Mouse (Mus musculus) hematopoietic stem cell, adult 5-6 weeks (primary cell): ENCODE data around the gene Dnajc16. TPM values are rescaled to one million over a fixed set of nuclear protein-coding genes. Genes with fewer than 3 reads are reported as not detected.

ENCODE experiments used
- ATAC-seq, 2 experiments: fragments of 125-278 bp in 1 of 2; replicated peaks in 1 of 2; 2 replicates each; pipeline ENCODE4 v1.8.0; 2016 to 2017; ENCODE audit warnings: inconsistent platforms in 2 of 2, mild to moderate bottlenecking in 2 of 2, moderate number of reproducible peaks in 2 of 2, low read depth in 1 of 2, moderate TSS enrichment in 1 of 2; ENCODE audit not compliant: low FRiP score in 2 of 2, poor library complexity in 2 of 2, severe bottlenecking in 2 of 2, insufficient read depth in 1 of 2, low TSS enrichment in 1 of 2
- total RNA-seq: library from RNA; stranded (forward); fragments of 172-1452, 232-1000 nt; gene quantifications from 2 replicates; pipeline ENCODE4 v1.2.3, GENCODE M21; 2017

The Dnajc16 gene
- total RNA-seq, 1 experiment from 2014 or later, result 10.3 TPM

DNA sequence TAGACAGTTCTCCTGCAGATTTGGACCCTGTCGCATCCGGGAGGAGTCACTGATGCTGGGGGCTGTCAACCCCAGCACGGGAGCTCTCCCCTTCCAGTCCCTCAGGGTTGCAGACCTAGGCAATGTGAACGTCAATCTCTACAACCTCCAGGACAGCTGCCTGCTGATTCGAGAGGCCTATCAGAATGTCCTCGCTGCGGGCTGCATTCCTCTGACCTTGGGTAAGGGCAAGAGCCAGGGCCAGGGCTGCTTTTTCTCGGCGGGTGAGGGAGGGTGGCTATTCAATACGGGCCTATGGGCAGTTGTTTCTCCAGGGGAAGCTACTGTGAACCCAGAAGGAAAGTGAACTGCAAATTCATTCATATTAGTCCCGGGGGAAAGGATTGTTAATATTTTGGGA lies 41.2 kb downstream of the Dnajc16 start:
- no peak for ATAC-seq

DNA sequence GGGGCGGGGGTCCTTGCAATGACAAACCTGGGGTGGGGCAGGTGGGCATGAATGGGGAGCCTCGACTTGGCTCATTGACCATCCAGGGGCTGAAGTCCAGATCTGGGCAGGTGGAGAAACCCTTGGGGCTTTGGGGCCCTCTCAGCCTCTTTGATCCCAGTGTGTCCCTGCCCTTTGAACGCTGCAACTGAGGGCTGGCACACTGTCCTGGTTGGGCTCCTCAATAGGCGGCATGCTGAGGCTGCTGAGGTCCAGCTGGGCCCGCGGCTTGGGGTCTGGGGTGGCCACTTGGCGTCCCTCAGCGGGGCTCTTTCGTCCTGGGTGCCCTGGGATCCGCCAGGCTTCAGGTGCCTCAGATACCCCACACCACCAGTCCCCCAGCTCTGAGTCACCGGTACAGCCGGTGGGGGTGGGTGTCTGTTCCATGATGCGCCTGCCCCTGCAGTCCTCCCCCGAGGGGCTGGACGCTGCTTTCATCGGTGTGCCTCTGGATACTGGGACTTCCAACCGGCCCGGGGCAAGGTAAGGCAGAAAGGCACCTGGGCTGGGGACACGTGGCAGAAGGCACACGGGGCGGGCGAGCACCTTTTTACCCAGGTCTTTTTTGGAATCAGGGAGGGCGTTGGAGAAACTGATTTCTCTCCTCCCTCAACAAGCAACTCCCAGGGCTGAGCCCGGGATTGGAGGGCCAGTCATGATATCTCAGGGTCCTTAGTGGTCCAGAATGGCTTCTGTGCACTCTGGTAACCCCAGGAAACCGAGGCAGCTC lies 44.0 kb downstream of the Dnajc16 start, which contains the start of gene Agmat:
Gene Agmat, plus strand, starts transcription at position 95 of the 769 bp plus-strand sequence.
- no peak for ATAC-seq

DNA sequence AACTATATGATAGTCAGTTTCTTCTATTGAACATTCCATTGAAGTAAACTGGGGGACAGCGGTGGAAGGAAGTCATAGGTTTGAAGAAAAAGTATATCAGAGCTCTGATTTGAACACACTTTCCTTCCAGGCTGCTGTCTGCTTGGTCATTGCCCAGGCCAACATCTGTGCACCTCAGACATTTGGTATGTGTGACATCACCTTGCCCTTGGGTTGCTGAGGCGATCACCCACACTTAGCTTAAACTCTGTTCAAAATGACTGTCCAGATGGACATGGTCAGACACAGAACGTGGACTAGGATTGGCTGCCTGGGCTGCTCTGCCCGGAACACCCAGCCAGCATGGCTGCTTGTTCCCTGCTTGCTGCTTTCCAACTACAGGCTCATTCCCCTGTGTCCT lies 48.4 kb downstream of the Dnajc16 start:
- no peak for ATAC-seq

DNA sequence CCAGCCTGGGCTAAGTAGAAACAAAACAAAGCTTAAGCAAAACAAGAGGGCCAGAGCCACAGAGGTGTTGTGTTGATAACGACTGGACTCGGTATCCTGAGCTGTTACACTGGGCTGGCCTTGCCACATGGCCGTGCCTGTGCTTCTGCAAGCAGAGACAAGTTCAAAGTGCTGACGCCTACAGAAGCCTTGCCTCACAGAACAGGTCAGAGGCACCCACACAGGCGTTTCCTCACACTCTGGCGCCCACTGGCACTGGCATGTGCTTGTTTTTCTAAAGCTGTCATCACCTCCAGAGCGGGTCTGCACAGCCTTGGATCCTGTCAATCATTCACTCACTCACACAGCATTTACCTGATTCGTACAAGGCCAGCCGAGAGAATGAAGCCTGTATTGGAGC lies 48.9 kb downstream of the Dnajc16 start:
- ATAC-seq, result no peak

DNA sequence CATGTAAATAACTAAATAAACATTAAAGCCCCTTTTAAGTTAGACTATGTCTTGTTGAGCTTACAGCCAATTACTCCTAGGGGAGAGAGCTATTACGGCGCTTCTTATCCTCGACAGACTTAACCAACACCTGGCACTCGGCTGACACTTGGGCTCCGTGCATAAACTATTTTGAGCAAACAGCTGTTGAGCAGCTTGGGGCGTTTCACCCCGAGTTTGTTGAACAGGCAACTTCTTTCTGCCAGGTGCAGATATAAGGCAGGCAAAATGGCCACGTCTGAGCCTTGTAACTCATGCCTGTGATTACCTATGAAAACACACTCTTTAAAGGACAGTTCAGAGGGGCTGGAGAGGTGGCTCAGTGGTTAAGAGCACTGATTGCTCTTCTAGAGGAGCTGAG lies 52.7 kb downstream of the Dnajc16 start:
- ATAC-seq, result no peak

DNA sequence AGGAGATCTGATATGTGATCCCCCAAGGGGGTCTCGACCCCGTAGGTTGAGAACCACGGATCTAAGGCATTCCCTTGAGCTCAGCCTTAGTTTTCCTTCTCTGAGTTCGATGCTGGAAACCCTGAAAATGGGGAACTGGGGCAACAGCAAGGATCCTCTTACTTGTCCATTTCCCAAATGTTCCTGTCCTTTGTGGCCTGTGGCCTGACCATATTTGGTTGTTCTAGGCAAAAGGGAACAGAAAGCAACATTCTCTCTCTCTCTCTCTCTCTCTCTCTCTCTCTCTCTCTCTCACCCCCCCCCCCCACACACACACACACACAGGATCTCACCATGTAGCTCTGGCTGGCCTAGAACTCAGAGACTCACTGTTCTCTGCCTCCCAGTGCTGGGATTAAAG lies 53.9 kb downstream of the Dnajc16 start:
- ATAC-seq, result no peak

DNA sequence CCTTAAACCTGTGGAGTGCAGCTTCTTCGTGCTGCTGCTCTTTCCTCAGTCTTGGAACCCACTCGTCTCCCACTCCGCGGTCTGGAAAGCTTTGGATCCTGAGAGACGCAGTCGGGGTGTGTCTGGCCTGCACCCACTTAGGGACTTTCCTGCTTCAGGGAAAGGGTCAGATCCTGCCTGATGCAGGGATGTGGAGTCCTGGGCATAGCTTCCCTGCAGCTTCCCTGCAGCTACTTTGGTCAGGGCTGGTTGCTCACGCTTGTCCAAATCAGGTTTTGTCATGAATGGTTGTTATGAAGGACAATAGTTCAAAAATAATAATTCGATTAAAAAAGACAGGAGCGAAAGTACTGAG lies 55.5 kb downstream of the Dnajc16 start:
- ATAC-seq, result no peak

DNA sequence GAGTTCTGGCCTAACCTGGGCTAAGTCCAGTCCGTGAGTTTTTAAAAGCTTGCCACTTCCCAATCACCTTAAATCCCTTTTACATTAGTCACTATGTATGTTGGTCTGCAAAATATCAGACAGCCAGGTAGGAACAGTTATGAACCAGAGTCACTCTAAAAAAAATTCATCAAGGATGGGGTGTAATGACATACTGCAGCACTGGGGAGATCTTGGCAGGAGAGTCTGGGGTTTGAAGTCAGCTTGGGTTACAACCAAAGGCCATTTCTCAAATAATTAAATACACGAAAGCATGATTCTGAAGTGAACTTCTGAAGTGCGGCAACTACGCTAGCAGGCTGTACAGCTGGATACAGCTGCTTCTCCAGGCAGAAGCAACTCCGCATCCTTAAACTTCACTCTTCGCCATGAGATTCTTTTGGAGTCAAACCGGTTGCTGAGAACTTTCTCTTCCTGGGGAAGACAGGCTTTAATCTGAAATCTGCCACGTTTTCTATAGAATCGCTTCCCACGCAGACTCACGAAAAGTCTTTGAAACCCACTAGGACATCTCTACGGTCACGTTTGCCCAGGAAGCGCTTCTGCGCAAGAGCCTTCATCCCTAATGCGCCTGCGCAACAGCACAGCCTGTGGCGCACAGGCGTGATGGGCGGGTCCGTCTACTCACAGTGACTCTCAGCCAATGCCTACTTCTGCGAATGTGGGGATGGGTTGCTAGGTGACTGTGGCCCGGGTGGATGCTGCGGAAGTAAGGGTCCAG lies 56.1 kb downstream of the Dnajc16 start:
- peak; percentile 99 for ATAC-seq

DNA sequence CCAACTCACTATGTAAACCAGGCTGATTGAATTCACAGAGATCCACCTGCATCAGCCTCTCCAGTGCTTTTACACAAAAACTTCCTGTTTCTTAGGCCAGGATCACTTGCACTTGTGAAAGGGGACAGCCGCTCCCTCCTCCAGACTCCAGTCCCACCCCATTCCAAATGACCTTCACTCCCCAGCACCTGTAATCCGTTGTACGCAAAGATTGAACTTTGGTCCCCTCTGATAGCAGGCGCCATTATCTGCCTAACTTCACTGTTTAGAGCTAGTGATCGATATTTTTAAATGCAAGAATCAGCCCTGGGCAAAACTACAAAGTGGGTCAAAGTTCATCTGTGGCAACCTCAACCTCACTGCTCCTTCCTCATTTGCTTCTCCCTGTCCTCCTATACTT lies 59.0 kb downstream of the Dnajc16 start:
- no peak for ATAC-seq

DNA sequence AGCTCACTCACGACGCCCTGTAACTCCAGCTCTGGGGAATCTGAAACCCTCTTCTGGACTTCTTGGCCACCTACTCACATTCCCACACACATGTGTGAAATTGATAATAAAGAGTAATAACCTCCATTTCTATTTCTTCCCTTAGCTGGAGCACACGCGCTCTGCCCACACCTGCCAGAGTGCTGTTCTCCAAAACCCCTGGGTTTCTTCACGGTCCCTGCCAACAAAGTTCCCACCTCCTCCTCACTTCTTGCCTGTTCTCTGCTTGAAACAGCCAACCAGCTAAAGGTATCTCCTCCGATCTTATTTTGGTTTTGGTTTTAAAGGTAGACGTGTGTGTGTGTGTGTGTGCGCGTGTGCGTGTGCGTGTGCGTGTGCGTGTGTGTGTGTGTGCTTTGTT lies 60.3 kb downstream of the Dnajc16 start:
- ATAC-seq, result no peak

DNA sequence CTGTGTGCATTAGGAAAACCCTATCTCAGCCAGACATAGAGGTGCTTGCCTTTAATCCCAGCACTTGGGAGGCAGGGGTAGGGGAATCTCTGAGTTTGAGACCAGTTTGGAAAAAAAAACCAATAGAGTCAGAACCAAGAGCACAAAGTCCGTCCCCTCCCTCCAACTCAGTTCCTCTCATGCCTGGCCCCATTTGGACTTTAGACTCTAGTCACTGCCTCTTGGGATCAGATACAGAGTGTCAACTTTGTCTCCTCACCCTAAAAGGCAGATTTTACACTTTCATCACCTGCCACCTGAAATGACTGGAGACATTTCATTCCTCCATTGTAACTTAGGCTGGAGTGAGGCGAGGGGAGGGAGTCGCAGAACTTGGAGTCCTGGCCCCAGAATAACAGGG lies 61.5 kb downstream of the Dnajc16 start:
- ATAC-seq, result no peak

DNA sequence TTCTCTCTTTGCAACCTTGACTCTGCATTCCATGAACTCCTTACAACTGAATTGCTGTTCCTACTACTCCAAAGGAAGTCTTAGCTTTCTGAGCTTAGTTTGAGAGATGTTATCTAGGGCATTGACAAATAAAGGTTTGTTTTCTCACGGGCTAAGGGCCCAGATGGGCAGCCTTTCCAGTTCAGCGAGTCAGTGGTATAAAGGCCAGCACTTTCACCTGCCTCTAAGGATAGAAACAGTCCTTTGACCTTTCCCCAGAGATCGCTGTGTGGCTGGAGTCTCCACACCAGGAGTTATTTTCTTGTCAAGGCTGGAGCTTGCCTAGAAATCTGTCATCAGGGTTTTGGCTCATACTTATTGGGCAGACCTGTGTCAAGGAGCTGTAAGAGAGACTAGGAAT lies 65.0 kb downstream of the Dnajc16 start:
- no peak for ATAC-seq

DNA sequence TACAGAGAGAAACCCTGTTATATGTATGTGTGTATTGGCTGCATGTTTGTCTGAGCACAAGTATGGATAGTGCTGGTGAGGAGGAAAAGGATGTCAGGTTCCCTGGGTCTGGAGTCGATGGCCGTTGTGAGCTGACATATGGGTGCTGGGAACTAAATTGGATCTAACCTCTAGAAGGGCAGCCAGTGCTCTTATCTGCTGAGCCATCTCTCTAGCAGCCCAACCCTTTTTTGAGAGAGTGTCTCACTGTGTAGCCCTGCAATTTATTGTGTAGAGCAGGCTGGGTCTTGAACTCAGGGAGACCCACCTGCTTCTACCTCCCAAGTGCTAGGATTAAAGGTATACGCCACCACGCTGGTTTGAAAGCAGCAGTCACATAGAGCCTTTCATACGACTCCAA lies 65.5 kb downstream of the Dnajc16 start:
- no peak for ATAC-seq

DNA sequence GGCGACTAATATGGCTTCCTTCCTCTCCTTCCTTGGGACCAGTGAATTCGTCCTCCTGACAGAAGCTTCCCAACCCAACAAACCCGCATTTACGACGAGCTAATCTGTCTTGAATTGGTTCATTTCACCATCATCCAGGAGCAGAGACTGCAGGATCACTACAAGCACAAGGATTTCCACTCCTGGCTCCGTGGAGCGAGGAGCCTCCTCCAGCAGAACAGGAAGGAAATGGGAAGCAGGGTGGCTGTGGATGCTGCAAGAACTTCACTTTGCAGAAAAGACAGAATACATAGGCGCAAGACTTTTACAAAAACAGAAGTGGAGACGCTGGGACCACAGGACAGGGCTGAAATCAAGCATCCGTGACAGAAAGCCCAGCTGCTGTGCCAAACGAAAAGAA lies 66.1 kb downstream of the Dnajc16 start:
- ATAC-seq, result no peak

DNA sequence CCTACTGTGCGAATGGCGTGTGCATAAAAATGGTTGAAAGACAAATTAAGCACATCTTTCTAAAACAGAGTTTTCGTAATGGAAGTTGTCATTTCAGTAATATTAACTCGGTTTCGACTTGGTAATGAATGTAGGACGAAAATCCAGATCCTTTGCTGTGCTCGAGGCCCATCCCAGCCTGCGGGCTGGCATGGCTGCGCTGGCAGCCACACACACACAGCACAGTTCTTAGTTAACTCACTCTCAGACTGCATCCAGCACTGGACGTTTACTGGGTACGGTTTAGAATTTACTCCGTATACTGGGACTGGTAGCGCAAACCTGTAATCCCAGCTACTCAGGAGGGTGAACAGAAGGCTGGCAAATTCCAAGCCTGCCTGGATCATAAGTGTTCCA lies 67.1 kb downstream of the Dnajc16 start:
- ATAC-seq, result no peak

DNA sequence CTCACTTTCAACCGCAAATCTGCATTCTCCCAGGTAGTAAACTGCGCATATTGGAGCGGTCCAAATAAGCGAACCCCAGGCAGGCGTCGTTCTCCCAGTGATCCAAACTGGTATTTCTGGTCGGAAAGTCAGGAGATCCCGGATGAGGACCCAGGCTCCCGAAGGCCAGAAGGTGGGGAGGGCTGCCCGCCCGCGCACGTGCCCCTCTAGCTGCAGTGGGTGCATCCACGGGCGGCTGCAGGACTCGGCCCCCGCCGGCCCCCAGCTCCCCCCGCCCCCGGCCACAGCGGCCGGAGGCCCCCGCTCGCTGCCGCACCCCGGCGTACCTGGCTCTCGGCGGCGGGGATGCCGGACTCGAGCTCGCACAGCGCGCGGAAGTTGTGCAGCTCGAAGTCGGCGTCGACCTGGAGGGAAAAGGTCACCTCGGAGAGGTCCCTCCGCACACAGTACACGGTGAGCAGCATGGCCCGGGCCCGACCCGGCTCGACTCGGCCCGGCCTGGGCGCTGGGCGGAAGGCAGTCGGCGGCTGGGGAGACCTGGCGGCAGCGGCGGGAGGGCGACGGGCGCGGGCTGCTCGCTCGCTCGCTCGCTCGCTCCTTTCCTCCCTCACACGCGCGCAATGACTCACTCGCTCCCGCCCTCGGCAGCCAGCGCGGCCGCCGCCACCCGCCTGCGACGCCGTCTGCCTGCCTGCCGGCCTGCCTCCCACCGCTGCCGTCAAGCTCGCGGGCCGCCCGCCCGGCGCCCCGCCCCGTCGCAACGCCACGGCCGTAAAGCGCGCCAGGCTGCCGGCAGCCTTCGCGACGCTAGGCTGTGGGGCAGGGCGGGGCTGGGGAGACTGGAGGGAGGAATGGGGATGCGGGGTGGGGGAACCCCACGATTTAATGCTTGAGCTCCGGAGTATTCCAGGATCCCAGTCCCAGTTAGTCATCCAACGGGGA lies 67.7 kb downstream of the Dnajc16 start, which contains the start of gene Ddi2:
Gene Ddi2, minus strand, starts transcription at position 689 of the 942 bp plus-strand sequence.
- peak; percentile 52 to 74 for ATAC-seq

DNA sequence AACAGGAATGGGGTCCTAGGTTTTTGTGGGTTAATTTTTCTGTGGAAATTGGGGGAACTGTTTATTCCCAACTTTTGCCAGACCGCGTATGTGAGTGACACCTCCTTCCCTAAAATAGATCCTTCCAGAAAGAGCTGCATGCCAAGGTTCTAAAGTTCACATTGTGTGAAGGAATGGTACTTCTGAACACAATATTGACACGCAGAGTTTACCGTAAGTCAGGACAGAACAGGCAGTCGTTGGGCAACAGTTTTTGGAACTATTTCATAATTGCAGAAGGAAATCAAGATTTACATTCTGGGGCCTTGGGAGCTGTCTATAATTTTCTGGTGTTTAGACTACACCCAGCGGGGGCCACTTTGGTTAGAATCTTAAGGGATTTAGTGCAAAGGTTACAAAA lies 68.8 kb downstream of the Dnajc16 start:
- no peak for ATAC-seq
